Mouse (Mus musculus) right cerebral cortex, postnatal 25 days (tissue): ENCODE results near the gene Nudt15.

Experiments used
- DNase-seq: peaks from one replicate; pipeline ENCODE4 v3.0.0; 2022

Nudt15 gene

GRCm38 (mm10) chr14:73469506-73469905 is 78.5 kb downstream of the Nudt15 start:
- DNase-seq: peak; percentile 74
